Mouse (Mus musculus) urinary bladder, adult 18-20 months (tissue): ENCODE results near the gene Vmp1.

Source experiments
- DNase-seq, 2 experiments: peaks; one replicate each; pipeline ENCODE4 v3.0.0; 2022; ENCODE audit warnings: low spot score in 2 of 2, mixed read lengths in 2 of 2

The Vmp1 gene

GRCm38 (mm10) chr11:86634396-86634795, 49.2 kb downstream of the Vmp1 start:
- no peak for DNase-seq

- no peak for DNase-seq
These were observed 53.7 kb downstream of the Vmp1 start for GRCm38 (mm10) chr11:86629941-86630340.

- peak in 1 of 2 experiments; percentile 29 for DNase-seq
These were observed 54.2 kb downstream of the Vmp1 start for GRCm38 (mm10) chr11:86629445-86629844.

GRCm38 (mm10) chr11:86628448-86628847, 55.2 kb downstream of the Vmp1 start:
- no peak for DNase-seq

GRCm38 (mm10) chr11:86627649-86628048, 56.0 kb downstream of the Vmp1 start:
- no peak for DNase-seq

- no peak for DNase-seq
These were observed 56.9 kb downstream of the Vmp1 start for GRCm38 (mm10) chr11:86626714-86627113.

GRCm38 (mm10) chr11:86624237-86624941, 59.2 kb downstream of the Vmp1 start:
- peak in 1 of 2 experiments; percentile 56 for DNase-seq

- no peak for DNase-seq
These were observed 60.1 kb downstream of the Vmp1 start for GRCm38 (mm10) chr11:86623402-86624010.

- no peak for DNase-seq
These were observed 61.3 kb downstream of the Vmp1 start for GRCm38 (mm10) chr11:86622191-86622912.

- no peak for DNase-seq
These were observed 62.5 kb downstream of the Vmp1 start for GRCm38 (mm10) chr11:86621139-86621538.

GRCm38 (mm10) chr11:86618548-86619335, 64.9 kb downstream of the Vmp1 start:
- no peak for DNase-seq

- DNase-seq: no peak
These were observed 69.0 kb downstream of the Vmp1 start for GRCm38 (mm10) chr11:86614607-86615006.

GRCm38 (mm10) chr11:86614056-86614530, 69.5 kb downstream of the Vmp1 start:
- DNase-seq: no peak

GRCm38 (mm10) chr11:86611991-86612390, 71.6 kb downstream of the Vmp1 start:
- no peak for DNase-seq

- DNase-seq: no peak
These were observed 73.4 kb downstream of the Vmp1 start for GRCm38 (mm10) chr11:86610239-86610638.

- no peak for DNase-seq
These were observed 75.8 kb downstream of the Vmp1 start for GRCm38 (mm10) chr11:86607808-86608350.

- DNase-seq: no peak
These were observed 76.9 kb downstream of the Vmp1 start for GRCm38 (mm10) chr11:86606621-86607339.

GRCm38 (mm10) chr11:86604732-86605520, 78.7 kb downstream of the Vmp1 start:
- no peak for DNase-seq

GRCm38 (mm10) chr11:86604289-86604688, 79.3 kb downstream of the Vmp1 start:
- no peak for DNase-seq

GRCm38 (mm10) chr11:86603719-86604118, 79.9 kb downstream of the Vmp1 start:
- no peak for DNase-seq
